Mouse (Mus musculus): ENCODE data around the gene Tsku.

Tsku gene

DNA sequence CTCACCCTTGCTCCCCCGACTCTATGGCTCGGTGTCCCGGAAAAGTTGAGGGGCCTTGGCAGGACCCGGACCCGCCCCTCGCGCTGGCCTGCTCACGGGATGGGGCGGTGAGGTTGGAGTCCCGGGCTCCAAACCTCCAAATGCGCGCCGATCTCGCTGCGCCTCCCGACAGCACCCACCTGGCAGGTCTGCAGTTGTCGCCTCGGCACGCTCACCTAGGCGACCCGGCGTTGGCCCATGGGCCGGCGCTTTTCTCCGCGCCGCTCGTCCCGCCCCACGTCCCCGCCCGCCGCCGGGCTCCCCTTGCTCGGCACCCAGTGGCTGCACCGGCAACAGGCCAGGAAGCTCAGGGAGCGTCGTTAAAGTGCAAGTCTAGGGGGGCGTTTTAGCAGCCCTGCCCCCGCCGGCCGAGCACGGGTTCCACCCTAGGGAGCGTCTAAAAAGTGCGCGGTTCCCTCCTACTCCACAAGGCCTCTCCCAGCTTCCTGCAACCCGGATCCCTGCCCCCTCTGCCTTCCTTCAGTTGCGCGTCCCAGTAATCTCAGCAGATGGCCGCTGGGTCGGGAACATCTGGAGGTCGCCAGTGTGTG lies at the start of gene Tsku:
TSS of gene Tsku (minus strand) at position 266 of the 590 bp plus-strand sequence.
- DNase-seq (ENCODE audit: low read depth): peak; percentile 64

DNA sequence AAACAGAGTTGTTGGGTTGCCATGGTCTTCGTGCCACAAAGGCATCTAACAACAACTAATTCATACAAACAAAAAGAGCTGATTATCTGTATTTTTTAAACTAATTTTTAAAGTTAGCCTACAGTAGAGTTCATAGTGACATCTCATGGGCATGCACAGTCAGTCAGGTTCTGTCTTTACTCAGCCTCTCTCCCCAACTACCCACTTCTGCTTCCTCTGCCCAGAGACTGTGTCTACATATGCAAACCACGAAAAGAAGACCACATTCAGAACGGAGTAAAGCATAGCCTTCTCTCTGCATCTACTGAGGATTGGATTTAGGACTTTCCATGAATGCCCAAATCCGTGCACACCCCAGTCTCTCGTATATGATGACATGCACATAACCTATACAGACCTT lies 46.5 kb upstream of the Tsku start:
- DNase-seq (ENCODE audit: low read depth): peak; percentile 18

DNA sequence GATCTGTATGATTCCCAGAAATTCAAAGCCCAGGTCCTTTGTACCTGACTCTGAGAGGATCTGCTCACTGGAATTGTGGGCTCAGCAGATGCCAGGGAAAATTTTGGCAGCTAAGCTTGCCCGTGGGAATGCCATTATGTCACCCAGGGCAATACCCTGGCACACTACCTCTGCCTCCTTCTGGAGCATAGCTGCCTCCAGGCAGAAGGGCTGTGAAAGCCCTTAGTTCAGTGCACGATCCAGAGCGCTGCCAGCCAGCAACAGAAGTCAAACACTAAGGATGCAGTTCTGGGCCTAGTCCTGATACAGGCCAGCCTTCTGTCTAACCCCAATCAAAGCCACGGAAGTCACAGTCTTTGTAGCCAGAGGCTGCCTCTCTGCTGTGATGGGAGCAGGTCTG lies 42.9 kb upstream of the Tsku start:
- no peak for DNase-seq (ENCODE audit: low read depth)

DNA sequence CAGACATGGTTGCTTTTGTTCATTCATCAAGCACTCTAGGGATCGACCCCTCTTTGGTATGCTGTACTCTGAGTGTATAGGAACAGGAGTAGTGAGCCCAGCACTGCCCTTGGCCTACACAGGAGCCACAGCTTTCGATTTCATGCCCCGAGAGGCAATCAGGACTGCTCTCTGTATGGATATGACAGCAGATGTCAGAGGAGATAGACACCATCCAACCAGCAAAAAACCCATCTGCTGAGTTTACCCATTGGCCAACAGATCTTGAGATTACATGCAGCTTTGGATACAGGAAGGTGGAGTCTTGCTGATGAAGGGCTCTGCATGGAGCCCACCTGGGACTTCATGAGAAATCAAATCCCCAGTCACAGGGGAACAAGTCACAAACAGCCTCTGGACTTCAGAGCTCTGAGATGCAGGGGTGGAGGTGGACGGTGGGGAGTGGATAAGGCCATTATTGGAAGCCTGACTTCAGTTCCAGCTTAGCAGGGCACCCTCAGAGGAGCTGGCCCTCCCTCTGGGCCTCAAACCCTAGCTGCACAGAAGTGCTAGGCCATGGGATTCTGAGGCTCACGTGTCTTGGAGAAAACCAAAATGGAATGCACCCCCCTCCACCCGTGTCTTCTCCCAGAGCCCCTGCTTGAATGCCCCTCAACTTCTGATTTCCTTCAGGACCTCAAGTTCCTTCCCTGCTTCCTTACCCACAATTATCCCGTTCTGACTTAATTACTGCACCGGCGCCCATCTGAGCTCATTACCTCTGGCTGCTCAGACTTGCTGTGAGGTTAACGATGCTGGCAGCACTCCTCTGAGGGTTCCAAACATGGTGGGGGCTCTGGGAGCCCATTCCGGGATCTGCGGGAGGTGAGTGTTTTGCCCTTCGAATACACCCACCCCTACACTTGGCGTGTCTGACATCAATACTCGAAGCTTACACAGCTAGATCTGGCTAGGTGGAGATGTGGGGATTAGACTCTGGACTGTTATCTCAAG lies 41.8 kb upstream of the Tsku start:
- no peak for DNase-seq (ENCODE audit: low read depth)

DNA sequence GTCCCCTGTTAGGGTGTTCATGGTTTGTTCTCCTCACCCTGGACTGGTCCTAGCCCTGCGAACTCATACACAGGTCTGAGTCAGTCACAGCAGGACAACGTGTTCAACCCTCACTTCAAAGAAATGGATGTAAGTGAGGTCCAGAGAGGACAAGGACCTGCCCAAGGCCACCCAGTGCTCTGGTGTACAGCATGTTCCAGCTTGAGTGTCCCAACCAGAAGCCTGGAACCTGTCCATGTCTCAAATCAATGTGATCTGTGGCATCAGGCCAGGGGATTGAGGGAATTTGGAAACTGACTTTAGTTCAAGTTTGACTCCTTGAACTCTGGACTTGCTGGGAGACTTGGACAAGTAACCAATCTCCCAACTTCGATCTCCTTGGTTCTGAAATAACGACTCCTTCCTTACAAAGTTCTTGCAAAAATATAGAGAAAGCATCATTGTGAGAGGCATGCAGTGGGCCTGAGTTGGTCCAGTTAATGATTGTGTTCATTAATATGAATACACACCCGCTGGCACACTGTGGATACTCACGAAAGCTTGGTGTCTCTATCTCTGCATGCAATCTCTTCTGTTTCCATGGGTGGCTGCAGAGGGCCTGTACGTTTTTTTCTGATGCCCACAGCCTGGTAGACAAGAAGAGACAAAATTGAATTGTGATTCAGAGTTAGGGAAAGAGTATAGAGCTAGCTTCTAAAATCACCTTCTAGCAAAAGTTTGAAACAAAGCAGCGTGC lies 31.5 kb upstream of the Tsku start:
- no peak for DNase-seq (ENCODE audit: low read depth)

DNA sequence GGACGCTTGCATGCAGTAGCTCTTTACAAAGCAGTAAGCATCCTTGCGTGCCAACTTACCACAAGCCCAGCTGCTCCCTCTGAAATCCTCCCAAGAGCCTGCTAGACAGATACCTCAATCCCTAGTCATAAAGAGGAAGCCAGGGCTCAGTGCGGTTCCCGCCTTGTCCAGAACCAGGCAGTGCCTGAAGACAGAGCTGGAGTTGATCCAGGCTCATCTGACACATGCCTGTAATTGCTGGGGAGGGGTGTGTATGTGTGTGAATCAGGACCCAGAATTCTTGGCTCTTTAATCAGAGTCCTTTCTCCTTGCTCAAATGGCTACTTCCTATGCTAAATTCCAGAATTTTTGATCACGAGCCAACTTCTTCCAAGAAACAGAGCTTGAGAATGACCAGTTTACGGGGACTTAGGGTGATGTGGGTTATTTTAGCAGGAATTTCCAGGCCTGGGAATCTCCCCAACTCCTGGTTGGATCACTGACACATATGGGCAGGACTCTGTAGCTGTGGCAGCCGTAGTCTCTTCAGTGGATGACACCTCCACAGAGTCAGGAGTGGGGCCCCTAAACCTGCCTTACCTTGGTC lies 30.3 kb upstream of the Tsku start:
- no peak for DNase-seq (ENCODE audit: low read depth)

DNA sequence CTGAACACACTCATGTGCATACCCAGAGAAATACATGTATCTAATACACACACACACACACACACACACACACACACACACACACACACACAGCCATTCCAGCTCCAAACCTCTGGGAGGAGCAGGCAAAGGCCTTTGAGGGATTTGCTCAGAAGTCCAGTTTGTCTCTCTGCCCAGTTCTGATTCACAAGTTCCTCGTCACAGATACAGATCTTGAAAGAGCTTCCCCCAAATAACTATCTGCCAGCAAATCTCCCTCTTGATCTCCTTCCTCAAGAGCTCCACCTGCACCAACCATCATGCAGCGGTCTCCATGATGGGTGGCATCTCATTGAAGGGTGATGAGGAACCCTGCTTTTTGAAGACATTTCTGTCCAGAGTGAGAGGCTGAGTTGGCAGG lies 29.4 kb upstream of the Tsku start:
- no peak for DNase-seq (ENCODE audit: low read depth)

DNA sequence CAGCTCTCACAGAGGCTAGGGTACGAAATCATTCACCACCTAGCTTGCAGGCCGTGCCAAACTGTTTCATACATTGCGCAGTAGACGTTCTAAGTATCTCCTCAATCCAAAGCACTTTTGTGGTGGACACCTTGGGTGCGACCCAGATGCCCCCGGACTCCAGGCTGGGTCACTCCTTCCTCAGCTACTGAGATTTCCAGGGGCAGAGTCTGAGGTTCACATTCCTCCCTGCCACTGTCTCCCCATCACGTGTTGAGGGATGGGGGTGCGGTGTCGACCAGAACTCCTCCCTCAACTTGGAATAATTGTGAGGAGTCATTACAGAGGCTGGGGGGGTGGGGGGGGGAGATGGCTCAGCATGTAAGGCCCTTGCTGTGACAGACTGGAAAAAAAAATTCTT lies 28.5 kb upstream of the Tsku start:
- DNase-seq (ENCODE audit: low read depth): no peak

DNA sequence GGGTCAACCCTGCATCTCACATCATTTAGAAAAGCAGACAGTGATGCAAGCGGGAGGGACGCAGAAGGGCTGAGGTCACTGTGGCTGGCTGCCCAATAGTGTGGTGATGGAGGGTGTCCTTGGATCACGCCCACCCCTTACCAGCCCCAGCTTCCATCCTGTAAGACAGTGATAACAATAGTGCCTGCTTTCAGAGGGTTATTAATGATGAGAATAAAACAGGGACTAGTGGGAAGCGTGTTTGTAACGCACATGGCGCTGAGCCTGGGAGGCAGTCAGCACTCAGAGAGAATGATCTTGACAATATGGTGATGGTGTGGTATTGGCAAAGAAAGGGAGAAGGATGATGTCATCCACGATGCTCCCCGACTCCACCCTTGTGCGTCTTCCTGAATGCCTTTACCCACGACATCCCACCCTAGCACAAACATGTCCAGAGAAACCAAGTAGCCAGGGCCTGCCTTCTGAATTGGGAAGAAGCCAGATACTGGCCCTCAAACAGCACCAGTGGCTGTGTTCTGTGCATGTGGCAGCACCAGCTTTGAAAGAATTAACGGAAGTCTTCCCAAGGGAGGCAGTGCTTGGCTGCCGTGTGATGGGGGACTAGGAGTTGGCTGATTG lies 27.9 kb upstream of the Tsku start:
- DNase-seq (ENCODE audit: low read depth): no peak

DNA sequence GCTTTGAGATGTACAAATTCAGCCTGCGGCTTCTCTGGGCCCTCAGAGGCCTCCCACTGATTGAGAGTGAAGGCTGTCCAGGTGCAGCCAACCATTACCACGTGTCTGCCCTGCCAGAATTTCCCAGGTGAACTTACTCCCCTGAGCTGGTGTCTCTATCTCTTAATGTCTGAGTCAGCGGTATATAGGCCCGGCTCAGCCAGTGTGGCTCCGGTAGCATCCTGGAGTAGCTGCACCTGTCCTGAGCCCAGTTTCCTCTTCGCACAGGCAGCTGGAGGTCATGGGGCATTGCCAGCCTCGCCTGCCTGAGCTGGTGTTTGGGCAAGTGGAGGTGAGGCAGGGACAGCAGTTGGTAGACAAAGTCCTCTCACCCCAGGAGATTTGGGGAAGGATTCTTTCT lies 26.1 kb upstream of the Tsku start:
- no peak for DNase-seq (ENCODE audit: low read depth)

DNA sequence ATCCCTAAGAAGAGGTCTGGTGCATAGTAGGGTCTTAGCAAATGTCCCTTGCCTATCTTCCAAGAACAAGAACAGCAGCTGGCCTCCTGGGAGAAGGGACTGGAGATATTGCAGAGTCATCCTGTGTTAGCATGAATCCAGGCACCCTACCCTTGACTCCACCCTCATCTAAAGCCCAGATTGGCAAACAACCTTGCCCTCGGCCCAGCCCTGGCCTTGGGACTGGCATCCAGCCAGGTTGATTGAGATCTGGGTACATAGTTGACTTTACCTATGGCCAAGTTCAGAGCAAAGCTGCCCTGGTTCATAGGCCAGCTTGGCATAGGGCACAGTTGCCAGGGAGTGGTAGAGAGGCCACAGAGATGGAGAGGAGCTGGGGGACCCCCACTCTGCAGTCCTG lies 24.0 kb upstream of the Tsku start:
- DNase-seq (ENCODE audit: low read depth): peak; percentile 51

DNA sequence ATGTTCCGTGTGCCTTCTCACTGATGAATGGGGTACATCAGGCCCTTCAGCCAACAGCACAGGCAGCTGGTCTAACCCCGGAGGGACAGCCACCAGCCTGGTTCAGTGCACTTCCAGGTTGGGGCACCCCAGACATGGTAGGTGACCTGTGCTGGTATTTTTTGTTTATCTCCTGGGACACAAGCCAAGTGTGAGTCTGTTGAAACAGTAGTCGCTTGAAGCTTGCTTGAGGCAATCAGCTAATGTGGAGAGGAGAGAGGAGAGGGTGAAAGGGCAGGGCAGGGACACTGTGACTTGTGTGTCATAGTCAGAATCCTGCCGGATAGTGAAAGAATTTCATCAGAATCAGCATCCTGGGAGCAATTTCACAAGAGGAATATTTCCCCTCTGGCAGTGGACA lies 22.2 kb upstream of the Tsku start:
- no peak for DNase-seq (ENCODE audit: low read depth)

DNA sequence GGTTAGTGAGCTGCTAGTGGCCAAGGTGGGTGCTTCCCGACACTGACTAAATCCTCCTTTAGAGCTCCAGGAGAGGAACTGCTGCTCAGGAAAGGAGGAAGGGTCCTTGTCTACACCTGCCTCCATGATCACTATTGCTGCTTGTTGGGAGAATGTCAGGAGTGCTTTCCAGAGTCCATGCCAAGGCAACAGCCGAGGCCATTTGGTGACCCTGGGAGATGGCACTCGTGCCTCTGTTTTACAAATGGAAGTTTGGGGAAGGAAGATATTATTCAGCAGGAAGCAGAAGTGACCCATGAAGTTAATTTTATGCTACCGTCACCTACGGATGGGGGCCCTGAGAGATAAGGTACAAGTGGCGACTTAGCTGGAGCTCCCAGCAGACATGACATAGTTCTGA lies 21.7 kb upstream of the Tsku start:
- no peak for DNase-seq (ENCODE audit: low read depth)

DNA sequence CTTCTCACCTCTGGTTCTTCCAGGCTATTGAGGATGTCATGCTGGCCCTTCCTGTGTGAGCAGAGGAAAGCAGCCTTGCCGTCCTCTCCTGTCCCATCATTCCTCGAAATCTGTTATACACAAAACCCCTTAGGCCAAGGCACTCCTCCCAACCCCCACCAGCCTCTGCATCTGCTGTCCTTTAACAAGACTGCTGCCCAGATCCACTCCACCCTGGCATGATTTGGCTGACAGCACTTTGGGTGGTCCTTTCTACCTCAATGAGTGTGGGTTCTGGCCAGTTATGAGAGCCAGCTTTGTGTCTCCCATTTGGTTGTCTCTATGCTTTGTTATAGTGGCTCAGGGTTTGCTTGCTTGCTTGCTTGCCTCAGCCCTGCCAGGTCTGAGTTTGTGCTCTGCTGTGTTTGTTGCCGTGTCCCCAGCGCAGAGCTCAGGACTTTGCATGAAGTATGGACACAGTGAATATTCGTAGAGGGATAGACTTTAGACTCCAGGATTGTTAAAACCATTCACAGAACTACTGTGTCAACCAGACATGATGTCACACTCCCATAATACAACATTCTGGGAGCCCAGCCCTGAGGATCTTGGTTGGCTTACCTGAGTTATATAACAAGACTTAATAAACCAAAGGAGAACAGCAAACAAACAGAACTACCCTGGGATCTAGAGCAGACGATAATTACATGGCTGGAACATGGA lies 19.2 kb upstream of the Tsku start:
- no peak for DNase-seq (ENCODE audit: low read depth)

DNA sequence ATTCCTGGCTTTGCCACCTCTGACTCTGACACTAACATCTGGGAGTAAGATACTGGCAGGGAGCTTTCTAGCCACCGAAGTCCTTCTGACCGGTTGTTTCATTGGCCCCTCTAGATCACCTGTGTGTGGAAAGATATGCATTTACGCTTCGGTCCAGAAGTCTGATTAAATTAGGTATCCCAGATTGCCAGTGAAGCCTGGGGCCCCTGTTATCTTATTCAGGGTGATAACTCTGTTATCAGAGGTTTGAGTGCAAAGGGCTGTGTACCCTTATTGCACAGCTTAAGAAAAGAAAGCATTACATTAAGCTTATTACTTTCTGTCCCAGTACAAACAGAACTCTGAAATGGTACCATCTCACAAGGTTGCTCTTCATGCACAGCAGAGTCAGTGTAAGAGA lies 18.1 kb upstream of the Tsku start:
- DNase-seq (ENCODE audit: low read depth): no peak

DNA sequence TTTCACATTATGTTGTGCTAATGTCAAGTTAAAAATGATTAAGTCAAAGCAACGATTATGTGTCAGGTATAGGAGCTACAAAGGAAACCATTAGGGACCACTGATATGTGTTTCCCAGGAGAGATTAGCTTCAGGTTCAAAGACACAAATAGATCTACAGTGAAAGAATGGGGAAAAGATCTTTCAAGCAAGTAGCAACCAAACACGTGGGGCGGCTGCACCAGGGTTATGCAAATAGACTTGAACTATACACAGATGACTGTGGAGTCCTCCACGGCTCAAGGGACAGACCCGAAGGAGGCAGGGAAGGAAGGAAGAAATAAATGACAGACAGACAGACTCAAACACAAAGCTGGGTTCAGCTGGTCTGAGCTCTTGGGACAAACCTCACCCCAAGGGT lies 16.1 kb upstream of the Tsku start:
- DNase-seq (ENCODE audit: low read depth): no peak

DNA sequence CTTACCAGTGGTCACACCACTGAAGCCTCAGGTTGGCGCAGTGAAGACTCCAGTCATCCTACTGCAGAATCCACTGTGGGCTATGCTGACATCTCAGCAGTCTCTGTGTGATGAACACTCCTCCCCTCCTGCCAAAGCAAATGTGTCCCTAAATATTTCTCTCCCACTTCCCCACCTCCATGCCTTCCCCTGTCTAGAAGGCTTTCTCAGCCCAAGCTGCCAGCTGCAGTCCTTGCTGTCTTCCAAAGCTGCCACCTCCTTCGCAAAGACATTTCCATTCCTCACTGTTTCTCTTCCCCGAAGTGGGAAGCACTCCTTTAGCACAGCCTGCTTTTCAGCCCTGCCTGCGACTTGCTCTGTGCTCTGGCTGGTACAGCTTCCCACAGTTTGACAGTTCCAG lies 10.0 kb upstream of the Tsku start:
- DNase-seq (ENCODE audit: low read depth): no peak

DNA sequence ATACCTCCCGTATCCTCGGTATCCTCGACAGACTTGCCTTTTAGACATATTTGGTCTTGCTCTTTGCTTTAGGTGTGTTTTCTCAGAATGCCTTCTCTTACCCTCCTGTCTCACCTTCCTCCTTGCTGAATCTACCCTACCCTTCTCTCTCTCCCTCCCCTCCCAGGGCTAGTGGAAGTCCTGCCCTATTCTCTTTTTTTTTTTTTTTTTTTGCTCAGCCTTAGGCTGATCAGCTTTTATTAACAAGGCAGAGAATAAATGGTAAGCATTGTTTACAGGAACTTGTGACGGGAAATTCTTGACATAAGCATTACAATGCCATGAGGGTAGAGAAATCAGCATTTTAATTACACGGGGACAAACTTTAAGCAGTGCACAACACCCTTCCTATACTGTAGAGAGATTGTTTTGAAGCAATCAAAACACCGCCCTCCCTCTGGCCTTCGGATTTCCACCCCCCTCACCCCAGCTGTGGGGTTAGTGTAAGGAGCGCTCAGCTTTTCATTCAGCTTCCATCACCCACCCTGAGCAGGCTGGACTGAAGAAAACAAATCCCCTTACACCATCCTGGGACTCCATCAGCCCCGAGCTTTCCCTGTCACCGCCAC lies 8.7 kb upstream of the Tsku start:
- no peak for DNase-seq (ENCODE audit: low read depth)

DNA sequence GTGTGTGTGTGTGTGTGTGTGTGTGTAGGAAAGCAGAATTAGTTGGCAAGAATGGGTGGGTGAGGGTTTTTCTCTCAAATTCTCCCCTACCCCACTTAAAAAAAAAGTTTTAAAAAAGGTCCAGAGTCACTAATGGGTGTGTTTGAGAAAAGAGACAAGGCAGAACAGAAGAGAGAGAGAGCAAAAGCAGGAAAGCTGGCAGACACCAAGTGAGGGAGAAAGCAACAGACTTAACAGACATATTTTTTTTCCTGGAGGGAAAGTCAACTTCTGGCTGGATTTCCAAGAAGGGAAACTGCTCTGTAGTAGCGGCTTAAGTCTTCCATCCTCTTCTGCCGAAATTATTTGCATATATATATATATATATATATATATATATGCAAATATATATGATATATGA lies 534 bp upstream of the Tsku start:
- DNase-seq (ENCODE audit: low read depth): no peak

DNA sequence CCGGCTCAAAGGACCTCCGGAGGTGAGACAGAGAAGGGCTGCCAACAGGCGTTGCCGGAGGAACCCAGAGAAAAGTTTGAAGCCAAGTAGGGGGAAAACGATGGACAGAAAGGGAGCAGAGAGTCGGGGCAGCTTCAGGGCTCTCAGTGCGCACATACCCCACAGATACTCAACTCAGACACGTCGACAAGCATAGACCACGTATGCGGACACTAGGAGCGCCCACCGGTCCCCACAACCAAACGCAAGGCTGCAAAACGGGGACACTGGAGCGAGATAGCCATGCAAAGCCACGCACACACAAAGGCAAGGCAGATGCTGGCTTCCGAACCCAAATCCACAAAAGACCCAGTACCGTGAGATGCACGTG lies 522 bp downstream of the Tsku start:
- DNase-seq (ENCODE audit: low read depth): no peak

DNA sequence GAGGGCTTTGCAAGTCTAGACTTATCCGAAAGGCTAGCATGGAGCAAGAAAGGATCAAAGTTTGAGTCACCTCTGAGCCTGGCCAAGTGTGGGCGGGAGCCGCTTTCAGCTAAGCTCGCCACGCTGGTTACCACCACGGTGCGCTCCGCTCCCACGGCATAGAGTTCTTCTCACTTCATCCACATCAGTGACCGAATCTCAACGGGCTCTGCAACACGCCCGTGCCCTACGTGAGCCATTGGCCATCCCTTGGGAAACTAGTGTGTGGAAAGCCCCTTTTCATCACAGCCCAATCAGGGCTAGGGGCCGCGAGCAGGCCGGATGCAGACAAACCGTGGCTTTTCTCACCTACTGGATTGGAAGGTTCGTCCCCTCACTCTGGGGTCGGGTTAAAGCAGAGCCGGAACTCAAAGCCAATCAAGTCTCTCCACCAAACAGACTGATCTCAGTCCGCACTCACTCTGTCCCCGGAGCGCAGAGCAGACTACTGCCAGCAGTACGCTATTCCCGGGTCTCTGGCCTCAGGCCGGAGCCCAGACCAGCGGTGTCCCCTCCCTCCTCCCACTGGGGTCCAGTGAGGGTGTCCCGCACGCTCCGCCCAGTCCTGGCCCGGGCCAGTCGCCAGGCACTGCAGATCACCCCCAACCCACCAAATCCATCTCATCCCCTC lies 1.0 kb downstream of the Tsku start:
- DNase-seq (ENCODE audit: low read depth): no peak
